Mouse (Mus musculus): ENCODE measurements around the gene Trim72. TPM values are rescaled to one million over a fixed set of nuclear protein-coding genes. Genes with fewer than 3 reads are reported as not detected.

Gene Trim72
- total and polyA plus RNA-seq, 2 experiments from 2014 or later: 2.3 to 52.7 TPM

DNA sequence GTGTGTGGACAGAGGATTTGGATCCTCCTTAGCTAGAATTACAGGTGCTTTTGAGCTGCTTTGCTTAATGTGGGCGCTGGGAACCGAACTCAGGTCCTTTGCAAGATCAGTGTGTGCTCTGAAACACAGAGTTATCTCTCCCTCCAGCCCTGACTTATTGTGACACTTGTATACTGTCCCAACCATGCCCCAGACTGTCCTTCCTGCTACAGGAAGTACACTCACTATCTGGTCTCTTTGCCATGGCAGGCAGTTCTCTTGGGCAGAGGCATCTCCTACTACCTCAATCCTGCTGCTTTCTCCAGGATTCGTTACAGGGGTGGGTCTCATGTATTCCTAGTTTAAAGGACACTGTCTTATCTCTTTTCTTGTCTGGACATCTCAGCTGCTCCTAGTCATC lies 14.5 kb downstream of the Trim72 start:
- H3K4me2 ChIP-seq (ENCODE audit: low read depth, low read length): no peak overlapping the region
- no peaks in the 10 kb centered on the region for H3K27me3 ChIP-seq (ENCODE audit: control insufficient read depth, insufficient read depth, low read length)
- no peak overlapping the region for H3K27ac ChIP-seq (ENCODE audit: low read depth)
- no peak for ATAC-seq (ENCODE audit: insufficient read depth, low read depth)
- no peak overlapping the region for H3K9ac ChIP-seq (replicated peaks; ENCODE audit: low read depth, low read length)
- H3K4me1 ChIP-seq (ENCODE audit: control insufficient read depth, insufficient read depth): no peaks in the 10 kb centered on the region
- 0 out of 2 replicates have a peak, but pooled peaks cover 3% of the 10 kb centered on the region for H3K9me3 ChIP-seq (replicated peaks; ENCODE audit: control insufficient read depth, low read length)
- DNase-seq (ENCODE audit: low spot score): no peak
- TF ChIP-seq EP300 (IDR thresholded peaks at IDR 0.05; ENCODE audit: low read depth) (no peak), CTCF (IDR thresholded peaks at IDR 0.05; ENCODE audit: low read depth) (no peak)
- no peaks in the 10 kb centered on the region for H3K36me3 ChIP-seq (replicated peaks; ENCODE audit: control insufficient read depth, insufficient read depth, low read length)
- WGBS: 69% methylated on average over 3 of the region's 3 CpGs
- no peak overlapping the region for H3K4me3 ChIP-seq (ENCODE audit: low read depth, low read length)

DNA sequence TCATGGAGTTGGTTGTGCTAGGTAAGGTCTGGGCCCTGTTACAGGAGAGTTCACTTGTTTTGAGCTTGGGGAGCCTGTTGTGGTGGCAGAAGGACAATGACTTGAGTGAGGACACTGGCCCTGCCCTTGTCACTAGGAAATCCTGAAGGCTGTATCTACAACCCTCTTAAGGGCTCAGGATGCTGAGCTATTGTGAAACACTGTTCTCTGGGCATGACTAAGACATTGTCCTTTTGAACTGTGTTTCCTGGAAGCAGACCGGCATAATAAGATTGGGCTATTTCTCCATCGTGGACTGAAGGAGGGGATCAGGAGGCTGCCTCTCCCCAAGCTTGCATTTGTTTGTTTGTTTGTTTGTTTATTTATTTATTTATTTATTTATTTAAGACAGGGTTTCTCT lies 15.4 kb downstream of the Trim72 start:
- H3K27ac ChIP-seq (ENCODE audit: low read depth): no peak overlapping the region
- no peak overlapping the region for H3K4me3 ChIP-seq (ENCODE audit: low read depth, low read length)
- no peak overlapping the region for H3K4me2 ChIP-seq (ENCODE audit: low read depth, low read length)
- no peak overlapping the region for H3K9ac ChIP-seq (replicated peaks; ENCODE audit: low read depth, low read length)
- no peaks in the 10 kb centered on the region for H3K27me3 ChIP-seq (ENCODE audit: control insufficient read depth, insufficient read depth, low read length)
- no peaks in the 10 kb centered on the region for H3K36me3 ChIP-seq (replicated peaks; ENCODE audit: control insufficient read depth, insufficient read depth, low read length)
- ATAC-seq (ENCODE audit: insufficient read depth, low read depth) (no peak), DNase-seq (ENCODE audit: low spot score) (no peak)
- TF ChIP-seq EP300 (IDR thresholded peaks at IDR 0.05; ENCODE audit: low read depth) (no peak), CTCF (IDR thresholded peaks at IDR 0.05; ENCODE audit: low read depth) (no peak)
- no peaks in the 10 kb centered on the region for H3K4me1 ChIP-seq (ENCODE audit: control insufficient read depth, insufficient read depth)
- 58% methylated on average over 2 of the region's 2 CpGs for WGBS
- H3K9me3 ChIP-seq (replicated peaks; ENCODE audit: control insufficient read depth, low read length): 0 out of 2 replicates have a peak, but pooled peaks cover 3% of the 10 kb centered on the region

DNA sequence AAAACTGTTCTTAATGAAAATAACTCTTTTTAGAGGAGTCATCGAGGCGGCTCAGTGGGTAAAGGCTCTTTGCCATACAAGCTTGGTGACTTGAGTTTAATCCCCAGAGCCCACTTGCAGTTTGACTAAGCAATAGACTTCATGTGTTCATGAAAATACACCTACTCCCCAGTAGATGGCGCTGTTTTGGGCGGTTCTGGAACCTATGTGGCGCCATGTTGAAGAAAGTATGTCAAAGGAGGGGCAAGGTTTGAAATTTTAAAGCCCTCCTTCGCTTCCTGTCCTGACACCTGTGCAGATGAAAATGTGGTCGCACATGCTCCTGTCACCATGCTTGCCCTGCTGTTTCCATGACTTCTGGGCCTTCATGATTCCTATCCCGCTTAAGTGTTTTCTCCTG lies 19.2 kb downstream of the Trim72 start:
- Histone ChIP-seq H3K27me3 (ENCODE audit: control insufficient read depth, insufficient read depth, low read length) (no peaks in the 10 kb centered on the region), H3K4me1 (ENCODE audit: control insufficient read depth, insufficient read depth) (no peaks in the 10 kb centered on the region), H3K4me2 (ENCODE audit: low read depth, low read length) (no peak overlapping the region), H3K36me3 (replicated peaks; ENCODE audit: control insufficient read depth, insufficient read depth, low read length) (no peaks in the 10 kb centered on the region), H3K9ac (replicated peaks; ENCODE audit: low read depth, low read length) (no peak overlapping the region), H3K27ac (ENCODE audit: low read depth) (peak overlapping the region; percentile 18; the same call in 1 of the 2 replicates), H3K9me3 (replicated peaks; ENCODE audit: control insufficient read depth, low read length) (0 out of 2 replicates have a peak, but pooled peaks cover 3% of the 10 kb centered on the region), H3K4me3 (ENCODE audit: low read depth, low read length) (no peak overlapping the region)
- ATAC-seq (ENCODE audit: insufficient read depth, low read depth) (no peak), DNase-seq (ENCODE audit: low spot score) (no peak)
- TF ChIP-seq CTCF (IDR thresholded peaks at IDR 0.05; ENCODE audit: low read depth): no peak; the same call in 1 of the 2 replicates
- no peak for TF ChIP-seq EP300 (IDR thresholded peaks at IDR 0.05; ENCODE audit: low read depth)
- 66% methylated on average over 8 of the region's 8 CpGs for WGBS

DNA sequence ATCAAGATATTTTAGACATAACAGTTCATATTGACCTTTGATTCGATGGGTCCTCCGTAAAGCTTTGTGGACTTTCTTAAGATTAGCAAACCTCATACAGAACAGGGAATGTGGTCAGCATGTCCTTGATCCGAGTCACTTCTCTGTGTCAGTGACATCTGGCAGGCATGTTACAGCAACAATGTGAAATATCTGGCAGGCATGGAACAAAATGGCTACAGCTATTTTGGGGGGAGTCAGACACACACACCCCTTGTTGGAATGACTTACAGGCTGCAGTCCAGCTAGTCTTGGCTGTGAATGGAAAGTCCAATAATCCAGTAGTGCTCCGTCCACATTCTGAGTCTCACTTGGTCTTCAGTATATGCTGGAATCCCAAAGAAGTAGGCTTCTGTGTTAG lies 19.8 kb downstream of the Trim72 start:
- Histone ChIP-seq H3K36me3 (replicated peaks; ENCODE audit: control insufficient read depth, insufficient read depth, low read length) (no peaks in the 10 kb centered on the region), H3K4me3 (ENCODE audit: low read depth, low read length) (no peak overlapping the region), H3K9me3 (replicated peaks; ENCODE audit: control insufficient read depth, low read length) (0 out of 2 replicates have a peak, but pooled peaks cover 3% of the 10 kb centered on the region), H3K27ac (ENCODE audit: low read depth) (peak overlapping the region; percentile 18; the same call in 1 of the 2 replicates), H3K4me1 (ENCODE audit: control insufficient read depth, insufficient read depth) (no peaks in the 10 kb centered on the region), H3K4me2 (ENCODE audit: low read depth, low read length) (no peak overlapping the region), H3K9ac (replicated peaks; ENCODE audit: low read depth, low read length) (no peak overlapping the region), H3K27me3 (ENCODE audit: control insufficient read depth, insufficient read depth, low read length) (no peaks in the 10 kb centered on the region)
- ATAC-seq (ENCODE audit: insufficient read depth, low read depth) (peak; percentile 68), DNase-seq (ENCODE audit: low spot score) (peak; percentile 38)
- TF ChIP-seq CTCF (IDR thresholded peaks at IDR 0.05; ENCODE audit: low read depth): no peak
- no peak for TF ChIP-seq EP300 (IDR thresholded peaks at IDR 0.05; ENCODE audit: low read depth)
- 51% methylated on average over 4 of the region's 4 CpGs for WGBS

DNA sequence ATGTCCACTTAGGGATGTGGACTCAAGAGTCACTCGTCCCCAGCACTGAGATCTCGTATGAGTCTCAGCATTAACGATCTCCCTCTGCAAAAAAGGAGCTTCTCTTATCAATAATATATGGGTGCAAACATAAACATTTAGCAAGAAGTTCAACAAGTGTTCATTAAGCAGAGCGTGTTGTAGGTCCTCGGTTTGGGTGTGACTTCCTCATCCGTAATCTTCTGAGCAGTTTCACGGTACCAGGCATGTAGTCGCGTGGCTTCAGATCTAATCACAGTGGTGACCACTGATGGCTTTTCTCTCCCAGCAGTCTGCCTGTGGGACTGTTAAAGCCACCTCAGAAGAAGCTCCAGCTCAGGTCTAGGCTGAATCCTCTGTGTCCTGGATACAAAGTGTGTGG lies 20.6 kb downstream of the Trim72 start:
- H3K4me1 ChIP-seq (ENCODE audit: control insufficient read depth, insufficient read depth): no peaks in the 10 kb centered on the region
- ATAC-seq (ENCODE audit: insufficient read depth, low read depth) (no peak), DNase-seq (ENCODE audit: low spot score) (no peak)
- H3K36me3 ChIP-seq (replicated peaks; ENCODE audit: control insufficient read depth, insufficient read depth, low read length): no peaks in the 10 kb centered on the region
- 86% methylated on average over 9 of the region's 9 CpGs for WGBS
- H3K9me3 ChIP-seq (replicated peaks; ENCODE audit: control insufficient read depth, low read length): 0 out of 2 replicates have a peak, but pooled peaks cover 3% of the 10 kb centered on the region
- TF ChIP-seq CTCF (IDR thresholded peaks at IDR 0.05; ENCODE audit: low read depth) (no peak), EP300 (IDR thresholded peaks at IDR 0.05; ENCODE audit: low read depth) (no peak)
- no peak overlapping the region for H3K27ac ChIP-seq (ENCODE audit: low read depth)
- H3K4me3 ChIP-seq (ENCODE audit: low read depth, low read length): no peak overlapping the region
- H3K4me2 ChIP-seq (ENCODE audit: low read depth, low read length): no peak overlapping the region
- H3K27me3 ChIP-seq (ENCODE audit: control insufficient read depth, insufficient read depth, low read length): no peaks in the 10 kb centered on the region
- H3K9ac ChIP-seq (replicated peaks; ENCODE audit: low read depth, low read length): no peak overlapping the region

DNA sequence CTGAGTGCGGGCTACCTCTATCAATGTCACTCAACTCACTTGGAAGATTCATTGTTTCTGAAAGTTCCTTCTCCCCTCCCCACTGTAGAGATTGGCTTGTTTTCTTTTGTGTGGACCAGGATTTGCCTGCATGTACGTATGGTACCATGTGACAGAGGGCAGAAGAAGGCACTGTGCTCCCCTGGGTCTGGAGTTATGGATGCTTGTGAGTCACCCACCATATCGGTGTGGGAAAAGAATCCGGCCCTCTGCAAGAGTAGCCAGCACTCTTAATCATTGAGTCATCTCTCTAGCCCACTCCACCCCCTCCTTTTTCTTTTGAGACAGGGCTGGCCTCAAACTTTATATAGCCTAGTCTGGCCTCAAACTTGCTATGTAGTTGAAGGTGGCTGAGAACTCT lies 21.2 kb downstream of the Trim72 start:
- DNase-seq (ENCODE audit: low spot score): no peak
- 70% methylated on average over 4 of the region's 4 CpGs for WGBS

More for the DNA sequence above, 21.2 kb downstream of the Trim72 start:
- Histone ChIP-seq H3K27me3 (ENCODE audit: control insufficient read depth, insufficient read depth, low read length) (no peaks in the 10 kb centered on the region), H3K4me1 (ENCODE audit: control insufficient read depth, insufficient read depth) (no peaks in the 10 kb centered on the region), H3K4me2 (ENCODE audit: low read depth, low read length) (no peak overlapping the region), H3K4me3 (ENCODE audit: low read depth, low read length) (no peak overlapping the region), H3K9ac (replicated peaks; ENCODE audit: low read depth, low read length) (no peak overlapping the region), H3K9me3 (replicated peaks; ENCODE audit: control insufficient read depth, low read length) (0 out of 2 replicates have a peak, but pooled peaks cover 3% of the 10 kb centered on the region), H3K27ac (ENCODE audit: low read depth) (no peak overlapping the region), H3K36me3 (replicated peaks; ENCODE audit: control insufficient read depth, insufficient read depth, low read length) (no peaks in the 10 kb centered on the region)
- no peak for ATAC-seq (ENCODE audit: insufficient read depth, low read depth)
- TF ChIP-seq EP300 (IDR thresholded peaks at IDR 0.05; ENCODE audit: low read depth): no peak
- no peak for TF ChIP-seq CTCF (IDR thresholded peaks at IDR 0.05; ENCODE audit: low read depth)
